Mouse (Mus musculus) testis, postnatal 10 days (tissue): ENCODE data around the gene Wdr1.
"Not testable (repeated sequence)": the region's sequence is repeated elsewhere in the genome, so short reads cannot be mapped to it uniquely, and the experiment has no call there.

Experiments
- DNase-seq: peaks from one replicate; pipeline ENCODE4 v3.0.0; 2021; ENCODE audit warnings: low spot score

Gene Wdr1

DNA sequence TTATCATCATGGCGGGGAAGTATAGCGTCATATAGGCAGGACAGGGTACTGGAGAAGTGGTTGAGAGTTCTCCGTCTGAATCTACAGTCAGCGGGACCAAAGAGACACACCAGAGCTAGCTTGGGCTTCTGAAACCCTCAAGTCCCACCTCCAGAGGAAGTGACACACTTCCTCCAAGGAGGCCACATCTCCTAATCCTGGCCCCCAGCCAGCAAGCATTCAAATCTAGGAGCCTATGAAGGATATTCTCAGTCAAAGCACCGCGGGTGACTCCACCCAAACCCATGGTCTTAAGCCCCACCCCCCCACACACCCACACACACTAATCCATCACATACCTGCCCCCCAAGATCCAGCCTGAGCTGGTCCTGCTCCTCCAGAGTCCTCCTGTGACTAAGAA is 69.1 kb downstream of the Wdr1 start:
- DNase-seq, result no peak

DNA sequence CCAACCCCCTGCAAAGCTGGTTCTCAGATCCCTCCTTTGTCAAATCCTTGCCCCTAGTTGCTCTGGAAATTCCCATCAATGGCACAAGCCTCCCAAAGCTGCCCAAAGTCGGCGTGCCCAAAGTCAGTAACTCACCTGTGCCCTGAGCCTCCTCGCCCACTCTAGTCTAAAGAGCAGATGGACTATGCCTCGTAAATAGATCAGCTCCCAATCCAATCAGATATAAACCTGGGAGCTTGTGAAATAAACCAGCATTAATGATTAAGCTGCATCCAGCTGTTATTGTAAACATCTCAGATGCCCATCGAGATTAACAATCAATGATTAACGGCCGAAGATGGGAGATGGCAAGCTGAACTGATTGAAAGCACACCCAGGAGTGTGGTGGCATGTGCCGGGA is 71.3 kb downstream of the Wdr1 start:
- no peak for DNase-seq

DNA sequence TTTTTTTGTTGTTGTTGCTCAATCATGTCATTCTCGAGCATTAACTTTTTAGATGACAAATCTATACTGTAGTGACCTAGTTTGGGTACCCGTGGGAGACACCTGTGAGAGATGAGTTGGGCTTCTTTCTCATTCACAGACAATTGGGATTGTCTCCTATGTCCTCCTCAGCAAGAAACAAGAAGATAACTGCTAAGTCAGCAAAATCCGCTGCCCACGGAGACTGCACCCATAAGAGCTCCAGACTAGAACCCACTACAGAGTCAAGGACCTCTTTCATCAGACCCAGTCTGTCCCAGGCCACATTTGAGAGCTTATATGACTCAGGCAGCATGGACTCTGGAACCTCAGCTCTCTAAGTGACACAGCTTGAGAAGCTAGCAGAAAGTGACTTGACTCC is 73.3 kb downstream of the Wdr1 start:
- DNase-seq, result no peak

DNA sequence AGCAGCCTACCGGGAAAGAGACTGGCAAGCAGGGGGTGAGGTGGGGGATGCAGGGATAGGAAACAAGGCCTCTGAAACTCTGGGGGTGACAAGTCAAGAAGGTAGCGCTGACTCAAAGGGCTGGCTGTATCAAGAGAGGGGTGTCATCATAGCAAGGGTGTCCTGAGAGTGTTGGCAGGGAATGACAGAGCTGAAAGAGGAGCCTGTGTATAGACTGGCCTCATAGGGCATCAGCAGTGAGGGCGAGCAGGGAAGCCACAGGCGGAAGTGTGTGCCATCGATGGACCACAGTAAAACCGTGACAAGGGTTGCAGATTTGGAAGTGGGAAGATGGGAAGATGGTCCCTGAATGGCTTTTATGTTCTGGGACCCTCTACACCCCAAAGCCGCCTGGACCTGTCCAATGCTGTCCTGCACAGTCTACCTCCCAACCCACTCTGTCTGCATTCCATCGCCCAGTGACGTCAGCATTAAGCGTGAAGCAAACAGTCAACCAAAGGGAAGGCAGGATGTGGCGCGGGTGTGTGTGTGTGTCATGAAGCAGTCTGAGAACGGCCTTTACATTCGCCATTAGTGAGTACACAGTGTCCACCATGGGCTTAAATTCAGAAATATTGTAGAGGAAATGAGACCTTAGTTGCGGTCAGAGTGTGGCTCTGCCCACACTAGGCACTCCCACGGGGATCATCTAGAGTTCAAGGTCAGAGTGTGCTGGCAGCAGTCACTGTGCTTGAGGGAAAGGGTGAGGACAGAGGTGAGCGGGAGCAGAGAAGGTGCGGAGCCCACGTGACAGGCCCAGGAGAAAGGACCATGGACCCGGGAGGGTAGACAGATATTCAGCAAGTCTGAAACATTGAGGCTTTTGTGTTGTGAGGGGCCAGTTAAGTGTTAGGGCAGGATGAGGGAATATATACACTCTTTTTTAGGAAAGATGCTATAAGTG is 74.1 kb downstream of the Wdr1 start:
- DNase-seq, result no peak

DNA sequence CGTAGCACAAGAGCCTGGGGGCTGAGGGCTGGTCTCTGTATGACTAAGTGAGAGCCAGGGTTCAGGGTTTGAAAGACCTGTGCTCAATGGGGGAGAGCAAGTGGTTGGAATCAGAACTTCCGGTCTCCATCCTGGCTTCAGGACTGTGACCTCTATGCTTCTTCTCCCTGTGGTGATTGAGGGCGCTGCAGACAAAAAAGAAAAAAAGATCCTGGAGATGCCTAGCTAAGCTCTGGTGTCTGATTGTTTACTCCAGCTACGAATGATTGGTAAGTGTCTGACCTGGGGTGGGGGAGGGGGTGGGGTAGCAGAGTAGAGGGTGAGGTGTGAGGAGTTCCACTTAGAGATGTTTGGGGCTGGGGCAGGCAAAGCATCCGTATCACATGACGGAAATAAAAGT is 75.0 kb downstream of the Wdr1 start:
- no peak for DNase-seq

DNA sequence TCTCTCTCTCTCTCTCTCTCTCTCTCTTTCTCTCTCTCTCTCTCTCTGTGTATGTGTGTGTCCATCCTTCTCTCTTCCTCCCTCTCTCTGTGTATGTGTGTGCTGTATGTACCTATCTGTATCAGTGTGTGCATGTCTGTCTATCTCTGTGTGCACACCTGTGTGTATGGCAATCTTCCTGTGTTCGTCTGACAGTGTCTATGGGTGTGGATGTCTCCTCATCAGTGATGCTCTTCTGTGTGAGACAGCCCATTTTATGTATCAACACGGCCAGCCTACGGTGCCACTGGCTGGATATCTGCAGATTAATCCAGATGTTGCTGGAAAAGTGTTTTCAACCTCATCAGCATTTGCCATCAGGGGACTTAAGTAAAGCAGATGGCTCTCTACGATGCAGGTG is 75.8 kb downstream of the Wdr1 start:
- DNase-seq, result no peak

DNA sequence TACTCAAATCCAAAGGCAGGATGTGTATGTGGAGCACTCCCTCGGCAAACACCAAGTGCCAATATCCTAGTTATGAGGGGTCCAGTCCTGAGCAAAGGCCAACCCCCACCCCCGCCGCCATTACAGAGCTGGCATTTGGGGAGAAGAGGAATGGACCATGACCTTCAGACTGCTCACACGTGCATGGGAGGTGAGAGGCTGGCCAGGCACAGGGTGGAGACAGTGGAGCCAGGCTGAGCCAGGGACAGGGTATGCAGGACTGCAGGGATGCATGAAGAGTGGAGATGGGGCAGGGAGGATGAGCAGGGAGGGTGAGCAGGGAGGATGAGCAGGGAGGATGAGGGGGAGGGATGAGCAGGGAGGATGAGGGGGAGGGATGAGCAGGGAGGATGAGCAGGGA is 77.1 kb downstream of the Wdr1 start:
- no peak for DNase-seq

DNA sequence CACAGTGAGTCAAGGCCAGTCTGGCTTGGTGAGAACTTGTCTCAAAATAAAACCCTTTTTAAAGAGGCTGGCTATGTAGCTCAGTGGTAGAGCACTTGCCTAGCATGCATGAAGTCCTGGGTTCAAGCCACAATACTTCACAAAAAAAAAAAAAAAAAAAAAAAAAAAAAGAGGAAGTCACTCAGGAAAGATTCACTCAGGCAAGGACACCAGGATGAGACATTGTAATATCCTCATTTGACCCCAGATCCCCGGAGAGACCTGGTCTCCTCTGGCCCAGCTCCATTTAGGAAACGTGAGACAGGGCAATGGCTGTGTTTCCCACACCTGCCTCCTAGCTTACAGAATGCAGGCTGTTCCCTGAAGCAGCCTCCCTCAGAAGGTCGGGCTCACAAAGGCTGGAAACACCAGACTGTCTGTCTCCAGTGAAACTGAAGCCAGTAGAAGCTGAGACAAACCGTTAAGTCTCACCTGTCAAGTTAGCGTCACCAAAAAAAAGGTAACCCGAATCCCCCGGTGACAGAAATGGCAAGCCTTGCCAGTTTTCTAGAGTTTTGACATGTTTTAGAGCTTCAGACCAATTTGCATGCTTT is 79.4 kb downstream of the Wdr1 start:
- no peak for DNase-seq

DNA sequence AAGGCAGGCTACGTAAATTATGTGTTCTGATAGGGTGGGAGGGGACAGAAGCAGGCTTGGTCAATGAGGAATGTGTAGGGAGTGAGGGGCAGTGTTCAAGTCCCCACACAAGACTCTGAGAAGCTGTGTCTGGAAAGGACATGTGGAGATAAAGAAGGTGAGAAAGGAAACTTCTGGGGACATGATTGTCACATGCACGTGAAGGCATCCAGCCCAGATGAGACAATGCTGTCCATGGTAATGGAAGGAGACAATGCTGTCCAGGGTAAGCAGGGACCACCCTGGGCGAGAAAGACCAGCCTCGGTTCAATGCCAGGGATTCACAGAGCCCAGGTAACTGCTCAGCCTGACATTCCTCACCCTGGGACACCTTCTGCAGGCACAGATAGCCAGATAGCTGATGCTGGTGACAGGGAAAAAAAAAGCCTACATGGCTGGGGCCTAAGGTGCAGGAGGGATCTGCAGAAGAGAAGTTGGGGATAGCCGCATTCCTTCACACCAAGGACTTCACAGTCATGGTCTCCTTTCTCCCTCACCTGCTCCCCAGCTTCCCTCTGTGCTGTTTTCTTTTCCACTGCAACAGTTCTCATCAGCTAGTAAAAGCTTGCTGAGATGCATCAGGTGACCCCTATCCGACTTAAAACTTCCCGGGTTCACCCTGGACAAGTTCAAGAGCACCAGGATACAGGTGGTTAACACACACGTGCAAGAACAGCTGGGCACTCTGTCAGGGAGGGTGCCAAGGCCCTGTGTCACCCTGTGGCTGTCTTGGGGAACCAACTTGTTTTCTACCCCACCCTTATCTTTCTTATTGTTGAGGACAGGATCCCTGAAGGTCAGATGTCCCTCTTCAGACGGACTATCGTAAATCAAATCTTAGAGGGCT is 82.0 kb downstream of the Wdr1 start:
- no peak for DNase-seq

DNA sequence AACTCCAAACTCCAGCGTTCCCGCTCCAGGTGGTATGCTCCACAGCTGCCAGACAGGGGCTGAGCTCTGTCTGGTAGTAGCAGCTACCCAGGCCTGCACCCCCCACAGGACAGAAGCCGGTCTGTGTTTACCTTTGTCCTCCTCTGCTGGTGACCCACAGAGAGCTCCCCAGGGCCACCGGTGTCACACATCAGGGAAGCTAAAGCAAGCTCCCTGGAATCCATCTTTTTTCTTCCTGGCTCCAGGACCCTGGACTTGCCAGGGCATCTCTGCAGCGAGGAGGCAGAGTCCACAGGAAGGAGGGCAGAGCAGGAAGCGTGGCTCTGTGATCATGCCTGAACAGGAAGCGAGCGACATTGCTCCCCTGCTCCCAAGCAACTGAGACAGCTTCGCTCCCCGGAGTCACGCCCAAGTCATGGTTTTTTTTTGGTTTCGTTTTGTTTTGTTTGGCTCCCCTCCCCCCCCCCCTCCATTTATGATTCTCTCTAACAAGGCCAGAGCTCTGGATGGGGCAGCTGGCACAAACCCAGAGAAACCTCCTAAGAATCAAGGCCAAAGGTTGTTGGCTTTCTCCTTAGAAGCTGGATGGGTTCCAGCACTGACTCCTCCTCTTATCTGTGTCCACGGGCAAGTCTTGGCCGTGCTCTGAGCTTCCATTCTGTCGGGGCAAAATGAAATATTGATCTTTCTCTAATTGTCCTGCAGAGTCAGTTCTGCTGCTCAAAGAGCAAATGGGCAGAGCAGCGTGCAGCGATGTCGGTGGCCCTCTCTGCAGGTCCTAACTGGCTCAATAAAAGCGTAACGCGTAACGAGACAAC is 82.9 kb downstream of the Wdr1 start:
- peak; percentile 70 for DNase-seq

DNA sequence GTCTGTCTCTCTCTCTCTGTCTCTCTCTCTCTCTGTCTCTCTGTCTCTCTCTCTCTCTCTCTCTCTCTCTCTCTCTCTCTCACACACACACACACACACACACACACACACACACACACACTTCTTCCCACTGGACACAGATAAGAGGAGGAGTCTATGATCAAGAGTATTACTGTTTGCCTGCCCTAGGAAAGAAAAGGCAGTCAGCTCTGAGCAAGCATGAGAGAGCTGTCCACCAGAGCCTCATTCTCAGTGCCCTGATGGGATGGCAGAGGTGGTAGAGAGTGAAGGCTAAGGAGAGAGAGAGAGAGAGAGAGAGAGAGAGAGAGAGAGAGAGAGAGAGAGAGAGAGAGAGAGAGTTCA is 83.5 kb downstream of the Wdr1 start:
- not testable (repeated sequence) for DNase-seq

DNA sequence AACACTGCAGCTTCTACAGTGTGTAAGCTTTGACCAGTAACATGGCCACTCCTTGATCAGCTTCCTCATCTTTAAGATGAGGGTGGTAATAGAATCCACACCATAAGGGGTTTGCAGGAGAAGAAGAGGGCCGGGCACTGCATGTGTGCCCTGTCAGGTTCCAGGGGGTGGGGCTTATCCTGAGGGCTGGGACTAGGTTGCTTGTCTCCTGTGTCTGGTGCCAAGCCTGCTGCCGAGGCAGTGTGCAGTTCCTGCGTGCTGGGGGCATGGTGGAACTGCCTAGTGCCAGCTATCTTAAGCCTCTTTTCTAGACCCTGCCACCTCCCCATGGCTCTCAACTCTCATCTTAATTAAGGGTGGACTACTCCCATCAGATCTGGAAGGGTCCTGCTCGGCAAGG is 84.0 kb downstream of the Wdr1 start:
- peak; percentile 45 for DNase-seq

DNA sequence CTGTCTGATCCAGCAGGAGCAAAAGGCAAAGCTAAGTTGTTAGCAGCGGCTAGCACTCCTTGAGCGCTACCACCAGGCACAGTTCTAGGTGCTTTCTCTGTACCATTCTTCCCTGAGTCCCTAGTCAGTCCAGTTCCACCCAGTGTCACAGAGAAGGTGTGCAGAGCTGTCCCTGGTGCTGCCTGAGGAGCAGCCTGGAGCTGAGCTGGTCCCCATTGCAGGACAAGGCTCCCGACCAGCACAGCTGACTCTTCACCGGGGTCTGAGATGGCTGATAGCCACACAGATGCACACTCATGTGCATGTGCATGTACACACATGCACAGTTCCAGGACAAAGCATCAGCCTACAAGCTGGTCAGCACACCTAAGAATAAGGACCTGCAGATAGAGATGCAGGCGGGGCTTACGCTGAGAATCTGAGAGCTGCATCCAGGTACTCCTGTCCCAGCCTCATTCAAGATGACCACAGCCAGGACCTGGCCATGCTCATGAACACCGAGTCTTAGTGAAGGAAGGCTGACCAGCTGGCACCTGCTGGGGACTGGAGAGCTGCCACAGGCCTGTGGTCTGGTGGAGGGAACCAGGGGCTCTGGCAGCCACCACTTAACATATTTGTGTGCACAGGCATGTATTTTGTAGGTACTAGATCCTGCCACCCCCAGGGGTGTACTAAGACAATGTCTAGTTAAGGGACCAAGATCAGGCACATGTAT is 85.1 kb downstream of the Wdr1 start:
- DNase-seq, result peak; percentile 50

DNA sequence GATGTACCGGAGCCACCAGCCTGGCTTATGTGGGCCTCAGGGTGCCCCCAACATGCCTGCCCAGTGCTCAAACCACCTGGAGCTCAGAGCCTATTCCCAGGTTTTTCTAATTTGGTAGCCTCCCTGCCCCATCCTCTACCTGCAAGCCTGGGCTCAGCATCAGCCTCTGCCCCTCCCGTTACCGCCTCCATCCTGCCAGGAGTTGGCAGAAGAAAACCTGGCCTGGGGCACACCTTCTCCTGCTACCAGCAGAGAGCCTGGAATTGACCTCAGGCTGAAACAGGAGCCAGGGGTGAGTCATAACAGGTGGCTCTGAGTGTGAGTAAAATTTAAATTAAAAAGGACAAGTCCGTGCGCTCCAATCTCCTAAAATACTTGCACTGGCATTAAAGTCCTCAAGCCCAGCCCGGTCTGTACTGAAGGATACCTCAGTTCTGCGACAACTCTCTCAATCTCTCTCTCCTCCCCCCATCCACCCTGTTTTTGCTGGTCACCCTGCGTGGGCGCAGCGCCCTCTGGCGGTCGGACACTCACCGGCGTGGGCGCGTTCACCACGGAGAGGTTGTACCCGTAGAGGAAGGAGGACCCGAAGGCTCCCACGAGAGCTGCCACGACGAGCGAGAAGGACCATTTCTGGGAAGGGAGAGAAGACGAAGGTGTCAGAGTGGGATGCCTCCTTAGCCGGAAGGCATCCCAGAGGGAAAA is 86.0 kb downstream of the Wdr1 start:
- DNase-seq, result peak; percentile 80
